Mouse (Mus musculus): ENCODE measurements around the gene 4930523C07Rik. TPM values are rescaled to one million over a fixed set of nuclear protein-coding genes. Genes with fewer than 3 reads are reported as not detected.

The 4930523C07Rik gene
- total and polyA plus RNA-seq, 2 experiments from 2014 or later: 2.1 to 3.6 TPM

DNA sequence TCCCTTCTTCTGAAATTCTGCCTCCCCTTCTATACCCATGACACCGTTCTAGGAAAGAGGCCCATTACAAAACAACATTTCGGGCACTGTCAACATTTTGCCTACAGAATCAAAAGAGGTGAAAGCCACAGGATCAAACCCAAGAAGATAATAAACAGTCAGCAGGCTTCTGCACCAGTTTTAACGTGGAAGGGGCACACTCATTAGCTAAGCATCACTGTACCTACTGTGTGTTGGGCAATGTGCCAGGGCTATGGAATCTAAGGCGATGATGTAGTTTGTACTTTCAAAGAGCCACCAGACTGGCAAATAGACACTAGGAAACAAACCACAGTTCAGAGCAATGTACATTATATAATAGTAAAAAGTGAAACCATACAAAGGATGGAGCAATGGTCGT lies 1.8 kb downstream of the 4930523C07Rik start:
- H3K27me3 ChIP-seq (ENCODE audit: insufficient read depth, low read length): no peaks in the 10 kb centered on the region
- no peak overlapping the region for H3K9ac ChIP-seq (replicated peaks; ENCODE audit: low read length)
- H3K4me2 ChIP-seq (ENCODE audit: low read depth, low read length): no peak overlapping the region
- no peak overlapping the region for H3K4me3 ChIP-seq (ENCODE audit: low read length)
- no peaks in the 10 kb centered on the region for H3K9me3 ChIP-seq (ENCODE audit: low read length)
- H3K36me3 ChIP-seq (ENCODE audit: insufficient read depth, low read length): no peaks in the 10 kb centered on the region
- no peak for TF ChIP-seq CTCF (IDR thresholded peaks at IDR 0.05; ENCODE audit: low read depth)
- no peak overlapping the region for H3K27ac ChIP-seq
- H3K4me1 ChIP-seq (ENCODE audit: insufficient read depth, low read length): peaks cover 7% of the 10 kb centered on the region; the same call in 1 of the 2 replicates
- 78% methylated on average over 5 of the region's 5 CpGs for WGBS
- no peak for ATAC-seq
- no peak for DNase-seq (ENCODE audit: low spot score)

DNA sequence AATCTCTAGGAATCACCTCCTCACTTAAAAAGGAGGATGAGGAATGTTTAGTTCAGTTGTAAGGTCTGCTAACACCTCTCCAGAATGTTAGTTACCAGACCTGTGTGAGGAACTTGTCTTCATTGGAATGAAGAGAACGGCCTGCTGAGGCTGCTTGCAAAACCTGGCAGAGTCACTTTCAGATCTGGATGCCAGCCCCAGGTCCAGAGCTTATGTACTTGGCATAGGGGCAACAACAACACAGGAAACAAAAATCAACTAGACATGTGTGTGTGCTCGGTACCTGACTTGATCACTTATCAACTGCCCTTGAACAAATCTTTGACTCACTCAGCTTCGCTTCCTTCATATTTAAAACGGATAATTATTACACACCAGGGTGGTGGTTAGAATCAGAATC lies 2.6 kb downstream of the 4930523C07Rik start:
- Histone ChIP-seq H3K9me3 (ENCODE audit: low read length) (no peaks in the 10 kb centered on the region), H3K4me3 (ENCODE audit: low read length) (no peak overlapping the region), H3K4me1 (ENCODE audit: insufficient read depth, low read length) (peaks cover 7% of the 10 kb centered on the region; the same call in 1 of the 2 replicates), H3K9ac (replicated peaks; ENCODE audit: low read length) (no peak overlapping the region), H3K36me3 (ENCODE audit: insufficient read depth, low read length) (no peaks in the 10 kb centered on the region), H3K27me3 (ENCODE audit: insufficient read depth, low read length) (no peaks in the 10 kb centered on the region), H3K27ac (no peak overlapping the region), H3K4me2 (ENCODE audit: low read depth, low read length) (no peak overlapping the region)
- 89% methylated on average over 4 of the region's 4 CpGs for WGBS
- no peak for TF ChIP-seq CTCF (IDR thresholded peaks at IDR 0.05; ENCODE audit: low read depth)
- no peak for DNase-seq (ENCODE audit: low spot score)
- ATAC-seq: no peak

DNA sequence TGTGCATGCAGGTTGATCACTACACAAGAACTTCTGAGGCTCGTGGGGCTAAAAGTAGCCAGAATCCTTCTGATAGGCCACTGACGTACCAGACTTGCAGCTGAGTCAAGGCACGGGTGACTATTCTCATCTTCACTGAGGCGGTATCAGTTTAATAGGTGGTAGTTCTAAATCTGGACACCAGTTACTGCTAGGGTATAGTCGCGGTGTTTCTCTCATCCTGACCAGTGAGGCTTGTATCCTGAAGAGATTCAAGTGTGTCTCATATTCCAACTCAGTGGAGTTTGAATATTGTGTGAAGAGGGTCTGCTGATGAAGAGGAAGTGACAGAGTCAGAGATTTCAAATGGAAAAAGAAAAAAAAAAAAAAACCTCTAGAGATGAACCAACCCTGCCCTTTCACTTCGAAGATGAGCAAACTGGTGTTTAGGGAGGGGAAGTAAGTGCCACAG lies 3.3 kb downstream of the 4930523C07Rik start:
- Histone ChIP-seq H3K27ac (no peak overlapping the region), H3K27me3 (ENCODE audit: insufficient read depth, low read length) (no peaks in the 10 kb centered on the region), H3K9ac (replicated peaks; ENCODE audit: low read length) (no peak overlapping the region), H3K36me3 (ENCODE audit: insufficient read depth, low read length) (no peaks in the 10 kb centered on the region), H3K4me2 (ENCODE audit: low read depth, low read length) (no peak overlapping the region), H3K4me3 (ENCODE audit: low read length) (no peak overlapping the region), H3K4me1 (ENCODE audit: insufficient read depth, low read length) (peaks cover 7% of the 10 kb centered on the region; the same call in 1 of the 2 replicates), H3K9me3 (ENCODE audit: low read length) (no peaks in the 10 kb centered on the region)
- TF ChIP-seq CTCF (IDR thresholded peaks at IDR 0.05; ENCODE audit: low read depth): no peak
- 90% methylated on average over 7 of the region's 7 CpGs for WGBS
- ATAC-seq (no peak), DNase-seq (ENCODE audit: low spot score) (no peak)

DNA sequence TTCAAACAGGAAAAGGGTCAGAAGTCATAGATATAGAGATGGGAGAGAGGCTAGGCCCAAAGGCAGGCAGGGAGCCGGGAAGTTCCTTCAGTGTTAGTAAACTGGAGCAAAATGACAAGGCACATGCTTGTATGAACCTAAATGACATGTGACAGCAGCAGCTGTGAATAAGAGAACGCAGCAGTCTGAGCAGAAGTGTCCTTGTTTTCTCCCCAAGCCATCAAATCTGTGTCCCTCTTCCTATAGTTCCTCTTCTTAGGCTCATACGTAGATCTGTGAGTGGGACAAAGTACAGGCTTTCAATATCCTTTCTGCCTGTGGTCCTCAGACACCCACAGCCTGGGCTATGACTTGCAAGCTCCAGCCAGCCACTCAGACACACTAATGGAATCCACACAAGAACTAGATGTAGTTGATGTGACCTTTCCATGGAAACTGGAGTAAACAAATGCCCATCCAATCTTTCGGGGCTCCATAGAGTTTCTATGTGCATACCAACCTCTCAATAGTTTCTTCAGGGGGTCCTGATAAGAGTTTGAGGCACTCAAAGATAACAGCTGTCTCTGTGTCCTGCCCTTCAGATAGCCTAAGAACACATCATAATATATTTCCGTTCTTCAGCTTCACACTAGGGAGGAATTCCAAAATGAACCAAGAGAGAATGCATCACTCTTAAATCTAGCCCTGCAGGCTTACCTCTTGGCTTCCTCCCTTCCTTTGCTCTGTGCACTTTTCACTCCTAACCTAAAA lies 5.1 kb downstream of the 4930523C07Rik start:
- TF ChIP-seq CTCF (IDR thresholded peaks at IDR 0.05; ENCODE audit: low read depth): no peak
- 84% methylated on average over 5 of the region's 5 CpGs for WGBS
- H3K9me3 ChIP-seq (ENCODE audit: low read length): no peaks in the 10 kb centered on the region
- H3K27ac ChIP-seq: no peak overlapping the region
- no peak overlapping the region for H3K4me3 ChIP-seq (ENCODE audit: low read length)
- no peak for ATAC-seq
- H3K9ac ChIP-seq (replicated peaks; ENCODE audit: low read length): no peak overlapping the region
- no peak overlapping the region for H3K4me2 ChIP-seq (ENCODE audit: low read depth, low read length)
- no peak for DNase-seq (ENCODE audit: low spot score)
- peaks cover 3% of the 10 kb centered on the region; the same call in 1 of the 2 replicates for H3K4me1 ChIP-seq (ENCODE audit: insufficient read depth, low read length)
- H3K36me3 ChIP-seq (ENCODE audit: insufficient read depth, low read length): no peaks in the 10 kb centered on the region
- no peaks in the 10 kb centered on the region for H3K27me3 ChIP-seq (ENCODE audit: insufficient read depth, low read length)

DNA sequence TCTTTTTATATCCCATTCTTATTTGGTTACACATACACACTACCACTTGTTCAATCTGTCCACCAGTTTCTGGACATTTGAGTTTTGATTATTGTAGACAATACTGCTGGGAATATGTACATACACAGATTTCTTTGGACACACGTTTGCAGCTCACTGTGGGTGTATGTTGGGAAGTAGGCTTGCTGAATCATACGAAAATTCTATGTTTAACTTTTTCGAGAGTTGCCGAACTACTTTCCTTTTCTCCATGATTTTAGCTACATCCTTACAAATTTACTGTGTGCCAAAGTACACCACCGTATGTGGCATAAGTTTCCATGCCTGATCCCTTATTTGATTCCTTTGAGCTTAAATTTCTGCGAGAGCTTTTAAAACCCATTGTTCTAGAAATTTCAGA lies 6.7 kb downstream of the 4930523C07Rik start:
- no peak for TF ChIP-seq CTCF (IDR thresholded peaks at IDR 0.05; ENCODE audit: low read depth)
- H3K27me3 ChIP-seq (ENCODE audit: insufficient read depth, low read length): no peaks in the 10 kb centered on the region
- no peak overlapping the region for H3K4me3 ChIP-seq (ENCODE audit: low read length)
- no peaks in the 10 kb centered on the region for H3K9me3 ChIP-seq (ENCODE audit: low read length)
- ATAC-seq (no peak), DNase-seq (ENCODE audit: low spot score) (no peak)
- H3K27ac ChIP-seq: no peak overlapping the region
- no peak overlapping the region for H3K4me2 ChIP-seq (ENCODE audit: low read depth, low read length)
- H3K36me3 ChIP-seq (ENCODE audit: insufficient read depth, low read length): no peaks in the 10 kb centered on the region
- 91% methylated on average over 6 of the region's 6 CpGs for WGBS
- H3K4me1 ChIP-seq (ENCODE audit: insufficient read depth, low read length): no peaks in the 10 kb centered on the region
- no peak overlapping the region for H3K9ac ChIP-seq (replicated peaks; ENCODE audit: low read length)

DNA sequence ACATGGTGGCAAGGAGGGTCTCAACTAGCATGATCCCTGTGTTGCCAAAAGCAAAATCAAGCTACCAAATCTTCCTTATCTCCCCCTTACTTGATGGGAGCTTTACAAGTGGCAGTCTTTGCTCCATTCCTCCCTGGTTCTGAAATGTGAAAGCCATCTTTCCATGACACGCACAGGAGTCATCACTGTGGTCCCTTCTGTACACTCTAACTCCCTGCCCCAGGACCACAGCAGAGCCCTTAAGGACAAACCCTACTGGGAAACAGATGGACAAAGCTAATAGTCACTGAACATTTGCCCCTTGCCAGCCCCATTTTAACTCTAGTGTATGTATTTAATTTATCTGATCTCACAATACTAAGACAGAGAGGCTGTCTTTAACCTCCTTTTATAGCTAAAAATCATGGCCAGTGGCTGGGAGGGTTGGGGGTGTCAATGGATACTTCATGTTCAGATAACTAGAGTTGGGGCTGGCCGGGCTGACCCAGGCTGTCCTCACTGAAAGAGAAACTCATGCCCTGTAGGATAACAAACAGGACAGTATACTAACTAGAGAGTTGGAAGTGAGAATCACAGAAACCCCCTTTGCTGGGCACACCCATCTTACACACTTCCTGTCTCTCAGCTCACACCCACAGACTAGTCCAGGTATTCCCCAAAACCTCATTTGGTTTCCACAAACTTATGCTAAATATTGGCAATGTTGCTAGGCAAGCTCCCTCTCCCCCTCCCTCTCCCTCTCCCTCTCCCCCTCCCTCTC lies 8.6 kb downstream of the 4930523C07Rik start:
- whole genome bisulfite sequencing: 94% methylated on average over 2 of the region's 2 CpGs
- no peaks in the 10 kb centered on the region for H3K36me3 ChIP-seq (ENCODE audit: insufficient read depth, low read length)
- no peaks in the 10 kb centered on the region for H3K4me1 ChIP-seq (ENCODE audit: insufficient read depth, low read length)
- no peak overlapping the region for H3K27ac ChIP-seq
- H3K4me3 ChIP-seq (ENCODE audit: low read length): no peak overlapping the region
- H3K9me3 ChIP-seq (ENCODE audit: low read length): no peaks in the 10 kb centered on the region
- no peak for TF ChIP-seq CTCF (IDR thresholded peaks at IDR 0.05; ENCODE audit: low read depth)
- no peak overlapping the region for H3K4me2 ChIP-seq (ENCODE audit: low read depth, low read length)
- no peak for DNase-seq (ENCODE audit: low spot score)
- H3K9ac ChIP-seq (replicated peaks; ENCODE audit: low read length): no peak overlapping the region
- no peak for ATAC-seq
- no peaks in the 10 kb centered on the region for H3K27me3 ChIP-seq (ENCODE audit: insufficient read depth, low read length)

Measured in hindbrain, postnatal 0 days (tissue).